Mouse (Mus musculus) liver, embryonic 12.5 days (tissue): ENCODE results near the gene D11Wsu47e. TPM values are rescaled to one million over a fixed set of nuclear protein-coding genes. Genes with fewer than 3 reads are reported as not detected.

Experiments used
- ATAC-seq: fragments of 200-750 bp; cut with Nextera tagmentation; 2 replicates; pipeline ENCODE4 v1.8.0; 2017; ENCODE audit warnings: moderate number of reproducible peaks, mild to moderate bottlenecking, moderate library complexity
- H3K27ac ChIP-seq: fragments of 300-500 bp; sonication (generic); 2 replicates; pipeline ENCODE4 v1.5.1; 2016; ENCODE audit warnings: mild to moderate bottlenecking
- H3K27me3 ChIP-seq: fragments of 300-500 bp; sonication (generic); replicated peaks from 2 replicates; pipeline ENCODE4 v1.6.1; 2016; ENCODE audit warnings: mild to moderate bottlenecking, moderate library complexity
- H3K36me3 ChIP-seq: fragments of 300-500 bp; sonication (generic); 2 replicates; pipeline ENCODE4 v1.6.1; 2016; ENCODE audit warnings: mild to moderate bottlenecking, moderate library complexity
- H3K4me1 ChIP-seq: fragments of 300-500 bp; sonication (generic); 2 replicates; pipeline ENCODE4 v1.6.1; 2016
- H3K4me2 ChIP-seq: fragments of 300-500 bp; sonication (generic); 2 replicates; pipeline ENCODE4 v1.6.1; 2016; ENCODE audit warnings: mild to moderate bottlenecking, moderate library complexity
- H3K4me3 ChIP-seq: fragments of 300-500 bp; sonication (generic); 2 replicates; pipeline ENCODE4 v1.5.1; 2016; ENCODE audit warnings: mild to moderate bottlenecking, moderate library complexity
- H3K9ac ChIP-seq: fragments of 300-500 bp; sonication (generic); 2 replicates; pipeline ENCODE4 v1.6.1; 2016; ENCODE audit warnings: mild to moderate bottlenecking, moderate library complexity
- H3K9me3 ChIP-seq: fragments of 300-500 bp; sonication (generic); replicated peaks from 2 replicates; pipeline ENCODE4 v1.6.1; 2016; ENCODE audit warnings: mild to moderate bottlenecking, moderate library complexity
- WGBS: fragments of 180-500 bp; shearing (Covaris S2); methylation state at CpG from one replicate; pipeline ENCODE4 v1.1.7; 2016; ENCODE audit not compliant: insufficient replicate concordance; 5-methylcytosine and 5-hydroxymethylcytosine counted together
- polyA plus RNA-seq: library from polyadenylated mRNA; unstranded; fragments of >200 nt; fragmentation: Nextera tagmentation; extraction: Ambion mirVana; gene quantifications from 2 replicates; pipeline ENCODE4 v1.2.1, GENCODE M21; 2016

The D11Wsu47e gene
- polyA plus RNA-seq, 1 experiment from 2014 or later, result 16.0 TPM

DNA sequence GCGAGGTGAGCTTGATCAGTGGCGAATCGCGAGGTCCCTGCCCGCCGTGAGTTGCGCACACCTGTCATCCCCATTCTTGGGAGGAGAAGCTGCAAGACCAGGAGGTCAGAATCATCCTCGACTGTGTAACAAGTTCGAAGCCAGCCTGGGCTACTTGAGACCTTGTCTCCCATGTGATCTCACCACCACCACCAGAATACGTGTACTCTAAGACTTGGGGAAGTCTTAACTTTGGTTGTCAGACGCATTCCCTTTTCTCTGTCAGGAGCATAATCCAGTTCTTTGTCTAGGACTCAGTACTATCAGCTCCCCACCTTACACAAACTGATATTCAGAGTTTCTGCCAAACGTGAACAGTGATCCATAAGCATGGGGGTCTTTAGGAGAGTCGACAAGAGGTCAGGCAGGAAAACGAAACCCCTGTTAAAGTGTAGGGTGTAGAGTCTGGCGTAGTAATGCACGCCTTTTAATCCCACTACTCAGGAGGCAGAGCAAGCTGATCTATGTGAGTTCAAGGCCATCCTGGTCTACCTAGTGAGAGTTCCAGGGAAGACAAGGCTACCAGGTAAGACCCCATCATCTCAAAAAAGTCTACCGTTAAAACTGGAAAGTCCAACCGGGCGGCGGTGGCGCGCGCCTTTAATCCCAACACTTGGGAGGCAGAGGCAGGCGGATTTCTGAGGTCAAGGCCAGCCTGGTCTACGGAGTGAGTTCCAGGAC lies 655 bp downstream of the D11Wsu47e start:
- Histone ChIP-seq H3K9ac (peak overlapping the region; percentile 95), H3K9me3 (no peaks in the 10 kb centered on the region), H3K4me1 (peaks cover 57% of the 10 kb centered on the region), H3K36me3 (peaks cover 35% of the 10 kb centered on the region), H3K4me3 (peak overlapping the region; percentile 93), H3K4me2 (peak overlapping the region; percentile 77), H3K27ac (peak overlapping the region; percentile 98), H3K27me3 (no peaks in the 10 kb centered on the region)
- no peak for ATAC-seq
- 31% methylated on average over 25 of the region's 25 CpGs for WGBS

DNA sequence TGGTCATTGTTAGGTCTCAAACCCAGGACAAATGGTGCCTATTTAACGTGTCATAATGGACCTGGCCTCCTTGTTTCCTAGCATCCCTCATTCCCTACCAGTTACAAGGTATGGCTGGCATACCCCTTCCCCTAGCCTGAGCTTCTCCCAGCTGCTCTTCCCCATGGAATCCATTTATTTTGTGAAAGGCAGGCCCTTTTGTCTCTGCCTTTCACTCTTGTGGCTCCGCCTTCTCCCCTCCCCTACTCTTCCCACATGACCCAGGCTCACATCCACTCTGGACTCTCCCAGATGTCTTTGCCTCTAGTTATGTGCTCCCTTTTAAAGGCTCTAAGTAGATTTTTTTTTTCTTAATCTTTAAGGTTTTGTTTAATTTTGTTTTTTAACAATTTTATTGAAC lies 2.8 kb downstream of the D11Wsu47e start:
- no peaks in the 10 kb centered on the region for H3K27me3 ChIP-seq
- ATAC-seq, result no peak
- H3K4me2 ChIP-seq, result no peak overlapping the region; the same call in 1 of the 2 replicates
- H3K9ac ChIP-seq, result no peak overlapping the region
- no peak overlapping the region for H3K4me3 ChIP-seq
- peaks cover 43% of the 10 kb centered on the region for H3K4me1 ChIP-seq
- no peaks in the 10 kb centered on the region for H3K9me3 ChIP-seq
- WGBS, result 89% methylated on average over 2 of the region's 2 CpGs
- H3K36me3 ChIP-seq, result peaks cover 54% of the 10 kb centered on the region
- H3K27ac ChIP-seq, result no peak overlapping the region

DNA sequence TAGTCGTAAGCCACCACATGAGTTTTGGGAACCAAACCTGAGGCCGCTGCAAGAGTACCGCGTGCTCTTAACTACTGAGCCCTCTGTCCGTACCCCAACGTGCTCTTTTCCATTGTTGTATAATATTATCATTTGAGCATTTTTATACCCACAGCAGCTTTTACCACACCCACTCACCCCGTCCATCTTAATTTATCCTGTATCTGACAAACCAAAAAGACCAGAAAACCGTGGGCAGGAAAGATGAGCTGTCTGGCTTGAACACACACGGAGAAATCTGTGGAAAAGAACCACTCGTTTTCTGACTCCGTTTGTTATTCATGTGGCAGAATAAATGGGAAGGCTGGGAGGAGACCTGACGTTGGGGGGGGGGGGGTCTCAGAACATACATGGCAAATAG lies 6.3 kb downstream of the D11Wsu47e start:
- H3K9ac ChIP-seq, result no peak overlapping the region
- WGBS, result 86% methylated on average over 12 of the region's 12 CpGs
- H3K4me3 ChIP-seq, result no peak overlapping the region
- peaks cover 26% of the 10 kb centered on the region for H3K4me1 ChIP-seq
- no peak overlapping the region for H3K4me2 ChIP-seq
- H3K27ac ChIP-seq, result no peak overlapping the region
- no peaks in the 10 kb centered on the region for H3K9me3 ChIP-seq
- peaks cover 89% of the 10 kb centered on the region for H3K36me3 ChIP-seq
- no peaks in the 10 kb centered on the region for H3K27me3 ChIP-seq
- no peak for ATAC-seq

DNA sequence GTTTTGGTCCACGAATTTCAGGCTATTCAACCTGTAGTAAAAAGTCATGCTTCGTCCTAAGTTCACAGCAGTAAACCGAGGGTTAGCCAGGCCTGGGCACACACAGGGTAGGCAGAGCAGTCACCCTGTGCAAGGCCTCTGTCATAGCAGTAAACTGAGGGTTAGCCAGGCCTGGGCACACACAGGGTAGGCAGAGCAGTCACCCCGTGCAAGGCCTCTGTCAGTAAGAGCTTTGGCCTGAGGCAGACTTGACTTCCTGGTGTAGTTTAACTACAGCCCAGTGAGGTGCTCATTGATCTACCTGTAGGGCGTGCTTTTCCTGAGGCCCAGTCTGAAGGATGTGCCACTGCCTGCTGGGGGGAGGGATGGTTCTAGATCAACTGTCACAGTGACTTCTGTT lies 7.1 kb downstream of the D11Wsu47e start:
- Histone ChIP-seq H3K27me3 (no peaks in the 10 kb centered on the region), H3K4me1 (peaks cover 18% of the 10 kb centered on the region), H3K27ac (0 out of 2 replicates have a peak overlapping the region, but pooled peaks have one; percentile 41), H3K9ac (no peak overlapping the region), H3K4me3 (no peak overlapping the region), H3K36me3 (peaks cover 96% of the 10 kb centered on the region), H3K4me2 (no peak overlapping the region), H3K9me3 (no peaks in the 10 kb centered on the region)
- no peak for ATAC-seq
- 82% methylated on average over 5 of the region's 5 CpGs for WGBS

DNA sequence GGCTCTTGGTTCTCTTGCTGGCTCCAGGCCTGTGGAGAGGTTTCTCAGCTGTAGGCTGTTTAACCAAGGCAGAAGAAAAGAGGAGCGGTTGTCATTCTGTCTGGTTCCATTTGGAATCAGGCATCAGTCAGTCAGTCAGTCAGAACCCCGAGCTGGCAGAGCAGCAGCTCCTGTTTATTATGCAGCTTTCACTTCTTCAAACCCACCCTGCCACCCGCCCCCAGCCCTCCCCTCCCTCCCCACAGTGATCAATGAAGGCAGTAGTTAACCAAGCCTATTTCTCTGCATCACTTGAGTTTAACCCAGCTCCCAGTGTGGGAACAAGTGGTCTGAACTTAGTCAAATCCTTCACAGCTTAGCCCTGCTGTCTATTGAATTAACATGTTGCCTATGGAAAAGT lies 7.6 kb downstream of the D11Wsu47e start:
- Histone ChIP-seq H3K27me3 (no peaks in the 10 kb centered on the region), H3K36me3 (peaks cover 96% of the 10 kb centered on the region), H3K4me1 (peaks cover 13% of the 10 kb centered on the region), H3K9me3 (no peaks in the 10 kb centered on the region), H3K4me3 (no peak overlapping the region), H3K9ac (no peak overlapping the region), H3K4me2 (no peak overlapping the region), H3K27ac (no peak overlapping the region)
- no peak for ATAC-seq
- WGBS, result 64% methylated on average over 3 of the region's 3 CpGs

DNA sequence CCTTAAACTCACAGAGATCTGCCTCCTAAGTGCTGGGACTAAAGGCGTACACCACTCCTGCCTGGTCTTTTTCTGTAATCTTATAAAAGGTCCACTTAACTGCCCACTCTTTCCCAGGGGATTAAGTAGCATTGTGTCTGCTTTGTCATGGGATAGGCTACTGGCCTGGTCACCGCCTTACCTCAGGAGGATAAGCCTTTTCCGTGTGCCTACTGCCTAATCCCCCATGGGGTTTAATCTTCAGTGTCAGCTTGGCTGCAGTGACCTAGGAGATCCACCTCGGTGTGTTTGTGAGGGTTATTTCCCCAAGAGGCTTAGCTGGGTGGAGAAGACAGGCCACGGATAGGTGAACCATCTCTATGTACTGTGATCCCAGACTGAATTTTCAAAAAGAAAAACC lies 13.4 kb downstream of the D11Wsu47e start:
- H3K4me1 ChIP-seq, result 0 out of 2 replicates have a peak, but pooled peaks cover 3% of the 10 kb centered on the region
- H3K9me3 ChIP-seq, result no peaks in the 10 kb centered on the region
- no peak overlapping the region for H3K4me3 ChIP-seq
- no peak for ATAC-seq
- no peak overlapping the region for H3K9ac ChIP-seq
- no peak overlapping the region for H3K27ac ChIP-seq
- H3K27me3 ChIP-seq, result no peaks in the 10 kb centered on the region; the same call in 1 of the 2 replicates
- H3K36me3 ChIP-seq, result peaks cover 50% of the 10 kb centered on the region
- H3K4me2 ChIP-seq, result no peak overlapping the region
- WGBS, result 75% methylated on average over 5 of the region's 5 CpGs

DNA sequence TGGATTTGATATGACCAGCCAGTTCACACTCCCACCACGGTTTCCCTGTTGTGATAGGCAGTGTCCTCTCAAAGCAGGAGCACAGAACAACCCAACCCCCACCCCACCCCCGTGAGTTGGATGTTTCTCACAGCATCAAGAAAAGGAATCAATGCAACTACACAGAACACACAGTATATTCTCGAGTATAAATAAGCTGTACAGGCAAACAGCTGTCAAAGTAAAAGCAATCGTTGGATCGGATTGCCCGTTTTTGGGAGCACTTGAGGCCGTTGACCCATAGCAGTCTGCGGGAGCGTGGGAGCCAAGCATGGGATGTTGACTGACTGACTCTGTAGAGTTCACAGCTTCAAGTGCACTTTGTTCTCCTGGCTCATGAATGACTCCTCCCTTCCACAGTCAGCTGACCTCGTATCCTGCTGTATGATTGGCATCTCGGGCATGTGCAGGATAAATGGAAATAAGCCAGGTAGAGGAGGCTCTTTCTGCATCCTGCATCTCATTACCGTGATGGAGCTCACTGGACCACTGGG lies 13.9 kb downstream of the D11Wsu47e start:
- Histone ChIP-seq H3K4me2 (no peak overlapping the region), H3K9ac (no peak overlapping the region), H3K9me3 (no peaks in the 10 kb centered on the region), H3K4me3 (no peak overlapping the region), H3K4me1 (0 out of 2 replicates have a peak, but pooled peaks cover 3% of the 10 kb centered on the region), H3K27ac (no peak overlapping the region), H3K27me3 (no peaks in the 10 kb centered on the region; the same call in 1 of the 2 replicates), H3K36me3 (peaks cover 45% of the 10 kb centered on the region)
- WGBS, result 79% methylated on average over 12 of the region's 12 CpGs
- ATAC-seq, result peak; percentile 53; the same call in 1 of the 2 replicates

DNA sequence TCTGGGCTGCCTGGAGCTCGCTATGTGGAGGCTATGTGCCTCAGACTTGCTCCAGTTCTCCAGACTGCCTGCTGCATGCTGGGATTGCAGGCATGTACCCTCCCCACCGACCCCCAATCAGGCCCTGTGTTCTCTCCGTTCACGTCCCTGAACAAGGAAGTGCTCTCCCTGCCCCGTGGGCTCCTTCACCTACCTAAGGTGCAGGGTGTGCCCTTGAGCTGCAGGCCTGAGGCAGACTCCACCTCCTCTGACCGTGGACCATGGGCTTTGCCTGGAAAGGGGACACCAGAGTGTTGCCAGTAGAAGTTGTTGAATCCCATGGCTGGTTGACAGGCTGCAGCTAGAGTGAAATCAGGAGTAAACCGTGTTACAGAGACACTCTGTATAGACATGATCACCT lies 15.4 kb downstream of the D11Wsu47e start:
- no peaks in the 10 kb centered on the region; the same call in 1 of the 2 replicates for H3K27me3 ChIP-seq
- 0 out of 2 replicates have a peak, but pooled peaks cover 3% of the 10 kb centered on the region for H3K4me1 ChIP-seq
- WGBS, result 81% methylated on average over 7 of the region's 7 CpGs
- H3K9ac ChIP-seq, result no peak overlapping the region
- H3K4me2 ChIP-seq, result no peak overlapping the region
- no peaks in the 10 kb centered on the region for H3K9me3 ChIP-seq
- no peak overlapping the region for H3K4me3 ChIP-seq
- H3K36me3 ChIP-seq, result peaks cover 29% of the 10 kb centered on the region
- no peak overlapping the region for H3K27ac ChIP-seq
- no peak for ATAC-seq

DNA sequence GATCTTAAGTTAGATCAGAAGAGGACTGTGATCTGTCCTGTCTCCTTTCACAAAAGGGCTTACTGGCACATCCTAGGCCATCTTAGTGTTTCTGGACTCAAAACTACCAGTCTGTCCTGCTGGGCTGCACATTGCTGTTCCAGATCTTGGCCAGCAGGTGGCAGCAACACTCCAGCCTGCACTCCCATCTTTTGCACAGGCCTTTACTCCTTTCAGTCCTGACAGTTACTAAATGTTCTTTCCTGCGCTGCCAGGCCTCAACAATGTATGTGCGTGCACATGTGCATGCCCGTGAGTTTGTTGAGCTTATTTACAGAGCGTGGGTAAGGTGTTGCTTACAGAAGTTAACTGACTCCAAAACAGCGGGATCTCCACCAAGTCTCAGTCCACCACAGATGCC lies 19.5 kb downstream of the D11Wsu47e start:
- Histone ChIP-seq H3K27ac (no peak overlapping the region), H3K4me1 (0 out of 2 replicates have a peak, but pooled peaks cover 3% of the 10 kb centered on the region), H3K36me3 (0 out of 2 replicates have a peak, but pooled peaks cover 4% of the 10 kb centered on the region), H3K4me3 (no peak overlapping the region), H3K27me3 (peaks cover 12% of the 10 kb centered on the region), H3K4me2 (no peak overlapping the region), H3K9me3 (no peaks in the 10 kb centered on the region), H3K9ac (no peak overlapping the region)
- 40% methylated on average over 5 of the region's 5 CpGs for WGBS
- peak; percentile 31; the same call in 1 of the 2 replicates for ATAC-seq

DNA sequence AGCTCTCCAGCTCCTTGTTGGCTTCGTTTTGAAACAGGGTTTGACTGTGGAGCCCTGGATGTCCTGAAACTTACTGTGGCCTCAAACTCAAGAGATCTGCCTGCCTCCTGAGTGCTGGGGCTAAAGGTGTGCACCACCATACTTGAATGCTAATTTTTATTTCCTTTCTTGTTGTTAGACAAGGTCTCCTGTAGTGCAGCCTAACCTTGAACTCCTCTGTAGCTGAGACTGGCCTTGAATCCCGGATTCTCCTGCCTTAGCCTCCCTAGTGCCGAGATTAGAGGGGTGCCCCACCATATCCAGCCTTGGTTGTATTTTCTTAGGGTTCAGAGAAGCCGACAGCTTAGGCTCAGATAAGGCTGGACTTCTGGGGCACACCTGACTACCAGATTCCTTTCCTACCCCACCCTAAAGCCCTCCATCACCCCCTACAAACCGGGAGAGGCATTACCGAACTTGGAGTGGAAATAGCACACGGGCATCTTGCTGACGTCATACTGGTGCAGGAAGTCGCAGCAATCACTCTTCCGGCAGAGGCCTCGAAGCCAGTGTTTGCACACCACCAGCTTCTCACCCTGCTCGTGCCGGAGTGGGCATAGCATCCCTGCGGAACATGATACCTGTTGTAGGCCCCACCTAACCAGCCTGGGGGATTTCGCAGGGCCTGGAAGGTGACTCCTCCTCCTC lies 21.9 kb downstream of the D11Wsu47e start:
- no peak overlapping the region for H3K27ac ChIP-seq
- H3K9ac ChIP-seq, result no peak overlapping the region
- 0 out of 2 replicates have a peak, but pooled peaks cover under 1% of the 10 kb centered on the region for H3K4me1 ChIP-seq
- whole genome bisulfite sequencing, result 74% methylated on average over 15 of the region's 15 CpGs
- H3K9me3 ChIP-seq, result no peaks in the 10 kb centered on the region
- H3K4me2 ChIP-seq, result no peak overlapping the region
- no peak for ATAC-seq
- H3K27me3 ChIP-seq, result peaks cover 36% of the 10 kb centered on the region
- no peaks in the 10 kb centered on the region for H3K36me3 ChIP-seq
- no peak overlapping the region for H3K4me3 ChIP-seq

DNA sequence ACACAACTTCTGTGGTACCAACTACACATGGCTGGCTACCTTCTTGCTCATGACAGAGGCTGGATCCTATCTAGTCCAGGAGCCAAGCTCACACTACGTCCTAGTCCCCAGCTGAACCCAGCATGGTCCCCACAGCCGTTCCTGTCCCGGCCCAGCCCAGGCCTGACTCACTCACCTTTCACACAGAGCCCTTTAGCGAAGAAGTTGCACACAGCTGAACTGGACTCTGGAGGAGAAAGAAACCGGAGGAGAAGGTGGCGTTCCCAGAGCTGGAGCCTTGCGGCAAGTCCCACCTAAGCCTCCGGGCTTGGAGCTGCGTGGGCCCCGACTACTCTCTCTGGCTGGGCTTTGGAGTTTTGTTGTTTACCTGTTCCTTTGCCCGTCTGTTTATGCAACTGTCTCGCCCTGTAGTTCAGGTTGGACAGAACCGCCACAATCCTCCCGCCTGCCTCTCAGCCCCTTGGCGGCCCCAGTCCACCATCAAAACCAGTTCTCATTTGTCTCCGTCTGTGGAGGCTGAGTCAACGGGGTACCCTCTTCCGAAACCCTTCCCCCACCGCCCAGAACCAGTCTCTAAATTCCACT lies 24.5 kb downstream of the D11Wsu47e start:
- no peak overlapping the region for H3K9ac ChIP-seq
- 52% methylated on average over 19 of the region's 19 CpGs for WGBS
- no peak overlapping the region for H3K4me3 ChIP-seq
- no peak overlapping the region for H3K4me2 ChIP-seq
- peaks cover 47% of the 10 kb centered on the region for H3K27me3 ChIP-seq
- H3K4me1 ChIP-seq, result no peaks in the 10 kb centered on the region
- H3K36me3 ChIP-seq, result no peaks in the 10 kb centered on the region
- H3K27ac ChIP-seq, result no peak overlapping the region
- H3K9me3 ChIP-seq, result no peaks in the 10 kb centered on the region
- ATAC-seq, result no peak

DNA sequence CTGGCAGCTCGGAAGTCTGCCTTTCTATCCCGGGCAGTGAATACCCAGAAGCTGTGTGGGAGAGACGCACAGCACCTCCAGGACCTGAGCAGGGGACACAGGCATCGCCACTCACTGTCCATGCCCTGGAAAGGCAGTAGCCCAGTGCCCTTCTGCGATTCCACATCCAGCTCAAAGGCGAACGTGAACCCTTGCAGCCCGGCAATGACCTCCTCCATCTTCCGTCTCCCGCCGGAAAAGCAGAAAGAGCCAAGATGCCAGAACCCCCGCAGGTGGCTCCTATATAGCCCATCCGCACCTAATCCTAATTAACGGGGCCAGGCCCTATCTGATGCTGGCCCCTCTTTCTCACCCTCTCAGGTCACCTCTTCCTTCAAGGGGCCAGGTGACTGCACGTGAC lies 25.1 kb downstream of the D11Wsu47e start:
- no peak overlapping the region for H3K4me3 ChIP-seq
- WGBS, result 29% methylated on average over 15 of the region's 15 CpGs
- no peak overlapping the region for H3K27ac ChIP-seq

More for the DNA sequence above, 25.1 kb downstream of the D11Wsu47e start:
- Histone ChIP-seq H3K9ac (no peak overlapping the region), H3K9me3 (no peaks in the 10 kb centered on the region), H3K4me1 (no peaks in the 10 kb centered on the region), H3K27me3 (peaks cover 47% of the 10 kb centered on the region), H3K36me3 (no peaks in the 10 kb centered on the region), H3K4me2 (no peak overlapping the region)
- ATAC-seq, result no peak
